Mouse (Mus musculus) CH12.LX (cell line): ENCODE data around the gene Rab8b. TPM values are rescaled to one million over a fixed set of nuclear protein-coding genes. Genes with fewer than 3 reads are reported as not detected.

Experiments
- DNase-seq: peaks from one replicate; pipeline ENCODE4 v3.0.0-alpha.2; 2013; ENCODE audit errors: extremely low read depth
- H3K27ac ChIP-seq: 2 replicates; pipeline ENCODE4 v1.5.1; 2012; ENCODE audit warnings: low read depth, mild to moderate bottlenecking, control low read depth, moderate library complexity; ENCODE audit not compliant: insufficient read depth
- H3K27me3 ChIP-seq: replicated peaks from 2 replicates; pipeline ENCODE3; 2012; ENCODE audit warnings: inconsistent platforms
- H3K36me3 ChIP-seq, 2 experiments: replicated peaks in 1 of 2; 2 replicates each; pipeline versions ENCODE3 to v1.6.1; 2012; ENCODE audit warnings: inconsistent platforms in 1 of 2, low read length in 1 of 2, mild to moderate bottlenecking in 1 of 2, mixed read lengths in 1 of 2, moderate library complexity in 1 of 2; ENCODE audit not compliant: control insufficient read depth in 1 of 2, insufficient read depth in 1 of 2
- H3K4me1 ChIP-seq, 2 experiments: 2 replicates each; pipeline ENCODE4 v1.6.1; 2012; ENCODE audit warnings: inconsistent platforms in 1 of 2, moderate library complexity in 1 of 2; ENCODE audit not compliant: insufficient read depth in 2 of 2, control insufficient read depth in 1 of 2
- H3K4me2 ChIP-seq: 2 replicates; pipeline ENCODE4 v1.6.1; 2012; ENCODE audit warnings: low read depth, mild to moderate bottlenecking, control low read depth; ENCODE audit not compliant: poor library complexity, insufficient read depth, severe bottlenecking
- H3K4me3 ChIP-seq, 3 experiments: fragments of 150-350 bp in 1 of 3; sonication (generic) in 1 of 3; replicated peaks in 1 of 3; 2 replicates each; pipeline versions ENCODE3 to v1.5.1; 2011 to 2012; ENCODE audit warnings: low read depth in 2 of 3, low read length in 2 of 3, mild to moderate bottlenecking in 2 of 3, moderate library complexity in 2 of 3, control low read depth in 1 of 3, improper control_type of control experiment in 1 of 3, inconsistent platforms in 1 of 3, mixed read lengths in 1 of 3; ENCODE audit not compliant: poor library complexity in 1 of 3
- H3K79me2 ChIP-seq: replicated peaks from 2 replicates; pipeline ENCODE4 v1.6.1; 2012; ENCODE audit warnings: mild to moderate bottlenecking, moderate library complexity; ENCODE audit not compliant: control insufficient read depth, poor library complexity, insufficient read depth, severe bottlenecking; ENCODE audit errors: extremely low read depth
- H3K9ac ChIP-seq: 2 replicates; pipeline ENCODE4 v1.6.1; 2012; ENCODE audit warnings: low read depth, mild to moderate bottlenecking, control low read depth, moderate library complexity; ENCODE audit not compliant: insufficient read depth
- H3K9me3 ChIP-seq: replicated peaks from 2 replicates; pipeline ENCODE3; 2012; ENCODE audit warnings: low read length, inconsistent platforms, mixed read lengths
- CTCF ChIP-seq, 2 experiments: IDR thresholded peaks in 1 of 2; conservative IDR thresholded peaks in 1 of 2; 2 replicates each; pipeline ENCODE4 v1.5.1; 2011 to 2012; ENCODE audit warnings: low read depth in 2 of 2, low read length in 2 of 2, improper control_type of control experiment in 1 of 2, inconsistent platforms in 1 of 2, mild to moderate bottlenecking in 1 of 2, moderate library complexity in 1 of 2
- ELF1 ChIP-seq: IDR thresholded peaks from 2 replicates; pipeline ENCODE4 v1.6.1; 2014; ENCODE audit warnings: low read depth, mild to moderate bottlenecking, inconsistent platforms, low read length, improper control_type of control experiment
- HCFC1 ChIP-seq: IDR thresholded peaks from 2 replicates; pipeline ENCODE4 v1.6.1; 2012; ENCODE audit warnings: low read depth, mild to moderate bottlenecking, inconsistent platforms, low read length, improper control_type of control experiment
- IRF4 ChIP-seq: IDR thresholded peaks from 2 replicates; pipeline ENCODE4 v1.6.1; 2014; ENCODE audit warnings: low read depth, mild to moderate bottlenecking, inconsistent platforms, low read length, improper control_type of control experiment
- JUN ChIP-seq: IDR thresholded peaks from 2 replicates; pipeline ENCODE4 v1.6.1; 2011; ENCODE audit warnings: low read depth, mild to moderate bottlenecking, low read length, improper control_type of control experiment, moderate library complexity; ENCODE audit not compliant: insufficient read depth
- JUND ChIP-seq: conservative IDR thresholded peaks from 2 replicates; pipeline ENCODE4 v1.6.1; 2011; ENCODE audit warnings: low read depth, low read length, improper control_type of control experiment
- MAFK ChIP-seq: IDR thresholded peaks from 2 replicates; pipeline ENCODE4 v1.6.1; 2011; ENCODE audit warnings: low read length, improper control_type of control experiment; ENCODE audit not compliant: insufficient replicate concordance
- MEF2A ChIP-seq: IDR thresholded peaks from 2 replicates; pipeline ENCODE4 v1.6.1; 2014; ENCODE audit warnings: low read depth, mild to moderate bottlenecking, inconsistent platforms, low read length, improper control_type of control experiment, borderline replicate concordance
- MXI1 ChIP-seq: IDR thresholded peaks from 2 replicates; pipeline ENCODE4 v1.6.1; 2011; ENCODE audit warnings: mild to moderate bottlenecking, low read depth, low read length, improper control_type of control experiment
- NRF1 ChIP-seq: IDR thresholded peaks from 2 replicates; pipeline ENCODE4 v1.6.1; 2014; ENCODE audit warnings: low read depth, mild to moderate bottlenecking, inconsistent platforms, low read length, improper control_type of control experiment, moderate library complexity
- POLR2A ChIP-seq: IDR thresholded peaks from 2 replicates; pipeline ENCODE4 v1.6.1; 2011; ENCODE audit warnings: low read depth, mild to moderate bottlenecking, improper control_type of control experiment, low read length
- RAD21 ChIP-seq: IDR thresholded peaks from 2 replicates; pipeline ENCODE4 v1.6.1; 2011; ENCODE audit warnings: low read depth, mild to moderate bottlenecking, low read length, improper control_type of control experiment, moderate library complexity
- RCOR1 ChIP-seq: conservative IDR thresholded peaks from 2 replicates; pipeline ENCODE4 v1.6.1; 2012; ENCODE audit warnings: low read depth, mild to moderate bottlenecking, inconsistent platforms, low read length, improper control_type of control experiment
- SMC3 ChIP-seq: IDR thresholded peaks from 2 replicates; pipeline ENCODE4 v1.6.1; 2011; ENCODE audit warnings: low read depth, low read length, improper control_type of control experiment
- TBP ChIP-seq: conservative IDR thresholded peaks from 2 replicates; pipeline ENCODE4 v1.6.1; 2011; ENCODE audit warnings: low read depth, low read length, improper control_type of control experiment
- TCF12 ChIP-seq: IDR thresholded peaks from 2 replicates; pipeline ENCODE4 v1.6.1; 2014; ENCODE audit warnings: low read depth, mild to moderate bottlenecking, inconsistent platforms, low read length, improper control_type of control experiment
- UBTF ChIP-seq: IDR thresholded peaks from 2 replicates; pipeline ENCODE4 v1.6.1; 2012; ENCODE audit warnings: low read depth, mild to moderate bottlenecking, inconsistent platforms, low read length, improper control_type of control experiment, moderate library complexity
- USF1 ChIP-seq: IDR thresholded peaks from 2 replicates; pipeline ENCODE4 v1.6.1; 2014; ENCODE audit warnings: low read depth, mild to moderate bottlenecking, inconsistent platforms, low read length, improper control_type of control experiment
- ZMIZ1 ChIP-seq: IDR thresholded peaks from 2 replicates; pipeline ENCODE4 v1.6.1; 2012; ENCODE audit warnings: low read depth, mild to moderate bottlenecking, inconsistent platforms, low read length, improper control_type of control experiment
- dilution Hi-C: fragments of 300-500 bp; cut with MboI; formaldehyde crosslinking; loops from 2 replicates; pipeline ENCODE4 v1.14.3; 2020; ENCODE audit warnings: low sequenced_read_pairs; ENCODE audit not compliant: extremely low pct_unique_long_range_greater_than_20kb, extremely low pct_ligation_motif_present
- in situ Hi-C: fragments of 300-500 bp; cut with MboI; formaldehyde crosslinking; loops from 3 replicates; pipeline ENCODE4 v1.14.3; 2019; ENCODE audit warnings: low sequenced_read_pairs, low pct_ligation_motif_present, low pct_unique_long_range_greater_than_20kb, mixed read lengths
- polyA plus RNA-seq: library from polyadenylated mRNA; unstranded; fragments of >175 nt; gene quantifications from 2 replicates; pipeline ENCODE4 v1.2.1, GENCODE M21; 2012; ENCODE audit warnings: low read depth; ENCODE audit not compliant: insufficient read length
- total RNA-seq, 2 experiments: library from RNA; depleted of rRNA; stranded (reverse); fragments of 300-350 nt in 1 of 2; fragments of >200 nt in 1 of 2; gene quantifications; 2 replicates each; pipeline ENCODE4 v1.2.3; 2012 to 2014

Gene Rab8b
- total and polyA plus RNA-seq, 3 experiments = 12.2 to 28.0 (median 26.1) TPM

DNA sequence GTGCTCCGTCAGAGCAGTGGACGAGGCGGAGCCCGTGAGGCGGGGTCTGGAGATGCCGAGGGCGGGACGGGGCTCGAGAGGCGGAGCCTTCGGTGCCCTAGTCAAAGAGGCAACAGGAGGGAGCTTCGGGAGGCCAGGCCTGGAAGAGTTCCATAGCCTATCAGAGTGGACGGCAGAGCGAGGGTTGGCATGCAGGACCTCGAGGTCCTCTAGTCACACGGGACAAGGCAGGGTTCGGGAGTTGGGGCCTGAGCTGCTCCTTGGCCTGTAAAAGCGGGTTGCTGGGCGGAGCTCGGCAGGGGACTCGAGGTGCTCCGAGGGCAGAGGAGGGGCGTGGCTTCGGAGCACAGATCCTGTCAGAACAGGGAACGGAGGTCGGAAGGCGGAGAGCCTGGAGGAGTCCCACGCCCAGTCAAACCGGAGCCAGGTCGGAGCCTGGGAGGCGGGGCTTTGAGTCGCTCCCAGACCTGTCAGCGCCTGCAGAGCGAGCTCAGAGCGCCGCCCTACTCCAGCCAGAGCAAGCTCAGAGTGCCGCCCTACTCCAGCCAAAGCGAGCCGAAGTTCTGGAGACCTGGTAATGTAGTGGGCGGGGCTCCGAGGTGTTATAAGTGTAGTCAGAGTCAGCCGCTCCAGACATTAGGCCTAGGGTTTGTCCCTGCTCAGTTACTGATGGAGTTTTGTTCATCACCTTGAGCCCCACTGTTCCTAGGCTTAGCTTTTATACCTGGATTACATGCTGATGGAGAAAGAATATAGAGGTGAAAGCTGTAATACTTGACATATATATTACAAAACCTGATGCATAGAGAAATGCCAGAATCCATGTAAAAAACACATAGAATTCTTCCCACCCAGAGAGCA, 123.8 kb downstream of the Rab8b start, which contains the start of gene Aph1b:
Gene Aph1b, minus strand, starts transcription at position 27 of the 861 bp plus-strand sequence.
- dilution Hi-C loops = no loop called here
- H3K27ac ChIP-seq = peak within 1 kb of the TSS; percentile 35
- TF ChIP-seq MEF2A (peak; percentile 30; the same call in 1 of the 2 replicates), CTCF (conservative IDR thresholded peaks at IDR 0.05 in 1 of 2, IDR thresholded peaks at IDR 0.05 in 1 of 2; ENCODE audit: low read depth in 2 of 2, low read length in 2 of 2) (peak in 1 of 2 experiments; percentile 24; a peak in 2 of 4 replicates), RCOR1 (no peak), SMC3 (no peak), UBTF (no peak), ELF1 (0 out of 2 replicates have a peak, but pooled peaks have one; percentile 39), USF1 (no peak), TBP (peak; percentile 93), JUN (no peak), HCFC1 (0 out of 2 replicates have a peak, but pooled peaks have one; percentile 18), TCF12 (peak; percentile 34; the same call in 1 of the 2 replicates), POLR2A (peak; percentile 55), JUND (no peak), NRF1 (peak; percentile 64), IRF4 (peak; percentile 38; the same call in 1 of the 2 replicates), RAD21 (peak; percentile 10; the same call in 1 of the 2 replicates), MXI1 (peak; percentile 74; the same call in 1 of the 2 replicates), MAFK (no peak), ZMIZ1 (peak; percentile 47; the same call in 1 of the 2 replicates)

More for the DNA sequence above, 123.8 kb downstream of the Rab8b start, which contains the start of gene Aph1b:
- Histone ChIP-seq H3K4me2 (peak within 1 kb of the TSS; percentile 76), H3K9me3 (no peaks in the 10 kb centered on the region), H3K4me1 (peaks cover 0 to 10% of the 10 kb centered on the region in 2 experiments; a peak in 2 of 4 replicates), H3K36me3 (no peaks in the 10 kb centered on the region), H3K79me2 (no peaks in the 10 kb centered on the region), H3K9ac (peak within 1 kb of the TSS; percentile 39), H3K27me3 (peaks cover 6% of the 10 kb centered on the region), H3K4me3 (peak within 1 kb of the TSS; percentile 69 to 74 (median 74))
- DNase-seq = peak; percentile 99
- in situ Hi-C loops = loop anchor here (25.0 kb wide), 2 partner anchors 283 to 658 kb away; partner anchors contain the start of genes Ciao2a, Fbxl22 and Snx1
